Mouse (Mus musculus): ENCODE data around the gene Aqr. TPM values are rescaled to one million over a fixed set of nuclear protein-coding genes. Genes with fewer than 3 reads are reported as not detected.

The Aqr gene
- polyA plus RNA-seq, 1 experiment = 10.2 TPM

DNA sequence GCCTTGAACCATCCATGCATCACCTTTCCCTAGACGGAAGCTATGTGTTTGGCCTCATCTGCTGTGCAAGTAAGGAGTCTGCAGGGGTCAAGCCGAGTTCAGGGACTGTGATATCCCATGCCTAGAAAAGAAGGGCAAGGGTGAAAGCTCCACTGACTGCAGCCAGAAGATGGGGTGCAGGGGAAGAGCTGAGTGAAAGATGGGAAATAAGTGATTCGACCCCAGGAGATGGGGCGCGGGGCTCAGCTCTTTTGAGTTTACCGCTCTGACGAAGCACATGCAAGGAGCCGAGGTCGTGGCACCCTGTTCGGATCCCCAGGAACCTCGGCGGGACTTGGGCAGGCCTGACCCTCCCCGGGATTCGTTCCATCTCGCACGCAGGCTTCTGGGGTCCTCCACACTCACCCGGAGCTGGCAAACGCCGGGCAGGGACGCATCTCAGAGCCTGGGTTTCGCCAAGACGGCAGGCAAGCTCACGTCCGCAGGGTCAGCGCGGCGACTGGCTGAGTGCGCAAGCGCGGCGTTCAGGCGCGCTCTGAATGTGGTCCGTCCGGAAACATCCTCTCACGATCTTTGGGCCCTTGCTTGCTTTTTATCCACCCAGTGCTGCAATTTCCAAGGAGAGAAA is 14.2 kb upstream of the Aqr start, which contains the start of gene Zfp770:
TSS of gene Zfp770 (minus strand) at position 538 of the 628 bp plus-strand sequence.
- WGBS = under 1% methylated on average over 36 of the region's 36 CpGs
- Histone ChIP-seq H3K27ac (ENCODE audit: insufficient read depth, low read depth, low read length) (no peak within 1 kb of the TSS; the same call in 1 of the 2 replicates), H3K4me1 (ENCODE audit: control insufficient read depth, insufficient read depth, insufficient read length, low read length) (0 out of 2 replicates have a peak, but pooled peaks cover 3% of the 10 kb centered on the region), H3K4me3 (ENCODE audit: low read depth, low read length) (peak within 1 kb of the TSS; percentile 92), H3K36me3 (ENCODE audit: control insufficient read depth, insufficient read depth, low read length) (peaks cover 4% of the 10 kb centered on the region; the same call in 1 of the 2 replicates), H3K27me3 (ENCODE audit: control insufficient read depth, insufficient read depth, low read length) (no peaks in the 10 kb centered on the region)
- TF ChIP-seq POLR2A (IDR thresholded peaks at IDR 0.05; ENCODE audit: low read depth, low read length) (peak; percentile 46; the same call in 1 of the 2 replicates), CTCF (IDR thresholded peaks at IDR 0.05; ENCODE audit: extremely low read depth, insufficient read length, insufficient replicate concordance, low read depth, low read length) (no peak)

- Histone ChIP-seq H3K4me3 (ENCODE audit: low read depth, low read length) (no peak overlapping the region), H3K4me1 (ENCODE audit: control insufficient read depth, insufficient read depth, insufficient read length, low read length) (0 out of 2 replicates have a peak, but pooled peaks cover 3% of the 10 kb centered on the region), H3K36me3 (ENCODE audit: control insufficient read depth, insufficient read depth, low read length) (peaks cover 8% of the 10 kb centered on the region), H3K27ac (ENCODE audit: insufficient read depth, low read depth, low read length) (no peak overlapping the region), H3K27me3 (ENCODE audit: control insufficient read depth, insufficient read depth, low read length) (no peaks in the 10 kb centered on the region)
- TF ChIP-seq POLR2A (IDR thresholded peaks at IDR 0.05; ENCODE audit: low read depth, low read length) (no peak), CTCF (IDR thresholded peaks at IDR 0.05; ENCODE audit: extremely low read depth, insufficient read length, insufficient replicate concordance, low read depth, low read length) (no peak)
- WGBS = 87% methylated on average over 5 of the region's 5 CpGs
Observed at GRCm38 (mm10) chr2:114196421-114196820, 9.6 kb upstream of the Aqr start.

- no peak for TF ChIP-seq POLR2A (IDR thresholded peaks at IDR 0.05; ENCODE audit: low read depth, low read length)
- TF ChIP-seq CTCF (IDR thresholded peaks at IDR 0.05; ENCODE audit: extremely low read depth, insufficient read length, insufficient replicate concordance, low read depth, low read length) = no peak
- H3K4me1 ChIP-seq (ENCODE audit: control insufficient read depth, insufficient read depth, insufficient read length, low read length) = peaks cover 2% of the 10 kb centered on the region; the same call in 1 of the 2 replicates
- H3K27ac ChIP-seq (ENCODE audit: insufficient read depth, low read depth, low read length) = no peak overlapping the region
- no peaks in the 10 kb centered on the region for H3K36me3 ChIP-seq (ENCODE audit: control insufficient read depth, insufficient read depth, low read length)
- WGBS = 53% methylated on average over 4 of the region's 4 CpGs
- H3K27me3 ChIP-seq (ENCODE audit: control insufficient read depth, insufficient read depth, low read length) = no peaks in the 10 kb centered on the region
- no peak overlapping the region for H3K4me3 ChIP-seq (ENCODE audit: low read depth, low read length)
Observed at GRCm38 (mm10) chr2:114177802-114178733, 8.8 kb downstream of the Aqr start.

DNA sequence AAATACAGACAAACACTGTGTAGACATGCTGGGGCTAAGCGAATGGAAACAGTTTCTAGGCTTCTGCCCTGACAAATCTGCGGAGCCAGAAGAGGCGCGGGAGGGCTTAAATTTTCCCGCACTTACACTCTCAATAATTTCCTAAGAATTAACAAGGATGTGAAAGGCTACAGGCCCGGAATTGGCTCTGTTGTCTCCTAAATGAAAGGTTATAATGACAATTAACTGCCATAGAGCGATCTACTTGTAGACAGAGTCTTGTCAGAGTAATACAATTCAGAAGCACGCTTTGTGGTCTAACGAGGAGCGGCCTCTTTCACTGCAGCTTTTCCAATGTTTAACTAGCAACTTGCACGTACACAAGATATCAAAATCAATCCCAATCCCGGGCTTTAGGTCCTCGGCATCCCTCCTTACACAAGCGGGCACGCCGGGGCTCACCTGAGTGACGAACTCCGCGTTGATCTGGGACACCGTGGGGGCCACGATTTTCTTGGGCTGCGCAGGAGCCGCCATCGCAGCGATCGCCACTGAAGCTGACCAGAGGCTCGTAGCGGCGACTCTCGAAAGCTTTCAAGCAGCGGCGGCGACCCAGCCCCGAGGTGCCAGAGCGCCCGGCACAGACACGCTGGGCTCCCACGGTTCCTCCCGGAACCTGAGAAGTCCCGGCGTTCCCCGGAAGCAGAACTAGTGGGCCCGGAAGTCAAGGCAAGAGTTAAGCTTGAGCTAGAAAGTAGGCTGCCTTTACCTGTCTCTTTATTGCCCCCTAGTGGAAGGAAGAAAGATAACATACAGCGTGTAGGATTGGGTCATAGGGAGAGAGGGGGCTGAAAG is 12.0 kb downstream of the Aqr start:
- TF ChIP-seq CTCF (IDR thresholded peaks at IDR 0.05; ENCODE audit: extremely low read depth, insufficient read length, insufficient replicate concordance, low read depth, low read length) (peak; percentile 47; the same call in 1 of the 2 replicates), POLR2A (IDR thresholded peaks at IDR 0.05; ENCODE audit: low read depth, low read length) (peak; percentile 87)
- Histone ChIP-seq H3K36me3 (ENCODE audit: control insufficient read depth, insufficient read depth, low read length) (peaks cover 9% of the 10 kb centered on the region; the same call in 1 of the 2 replicates), H3K4me1 (ENCODE audit: control insufficient read depth, insufficient read depth, insufficient read length, low read length) (peaks cover 2% of the 10 kb centered on the region; the same call in 1 of the 2 replicates), H3K4me3 (ENCODE audit: low read depth, low read length) (peak overlapping the region; percentile 97), H3K27me3 (ENCODE audit: control insufficient read depth, insufficient read depth, low read length) (no peaks in the 10 kb centered on the region), H3K27ac (ENCODE audit: insufficient read depth, low read depth, low read length) (no peak overlapping the region)
- under 1% methylated on average over 44 of the region's 44 CpGs for WGBS

- Histone ChIP-seq H3K4me1 (ENCODE audit: control insufficient read depth, insufficient read depth, insufficient read length, low read length) (peaks cover 2% of the 10 kb centered on the region; the same call in 1 of the 2 replicates), H3K27me3 (ENCODE audit: control insufficient read depth, insufficient read depth, low read length) (no peaks in the 10 kb centered on the region), H3K4me3 (ENCODE audit: low read depth, low read length) (no peak overlapping the region), H3K27ac (ENCODE audit: insufficient read depth, low read depth, low read length) (no peak overlapping the region), H3K36me3 (ENCODE audit: control insufficient read depth, insufficient read depth, low read length) (peaks cover 11% of the 10 kb centered on the region; the same call in 1 of the 2 replicates)
- TF ChIP-seq POLR2A (IDR thresholded peaks at IDR 0.05; ENCODE audit: low read depth, low read length) (no peak), CTCF (IDR thresholded peaks at IDR 0.05; ENCODE audit: extremely low read depth, insufficient read length, insufficient replicate concordance, low read depth, low read length) (no peak)
Observed at GRCm38 (mm10) chr2:114173248-114173647, 13.6 kb downstream of the Aqr start.

GRCm38 (mm10) chr2:114167837-114168236 is 19.0 kb downstream of the Aqr start:
- H3K36me3 ChIP-seq (ENCODE audit: control insufficient read depth, insufficient read depth, low read length) = peaks cover 27% of the 10 kb centered on the region
- TF ChIP-seq POLR2A (IDR thresholded peaks at IDR 0.05; ENCODE audit: low read depth, low read length) = no peak
- no peak for TF ChIP-seq CTCF (IDR thresholded peaks at IDR 0.05; ENCODE audit: extremely low read depth, insufficient read length, insufficient replicate concordance, low read depth, low read length)
- H3K4me3 ChIP-seq (ENCODE audit: low read depth, low read length) = no peak overlapping the region
- no peaks in the 10 kb centered on the region for H3K4me1 ChIP-seq (ENCODE audit: control insufficient read depth, insufficient read depth, insufficient read length, low read length)
- no peak overlapping the region for H3K27ac ChIP-seq (ENCODE audit: insufficient read depth, low read depth, low read length)
- H3K27me3 ChIP-seq (ENCODE audit: control insufficient read depth, insufficient read depth, low read length) = no peaks in the 10 kb centered on the region

Measured in small intestine, adult 2 months (tissue).